Comparison of ENCODE assay signal across 8 mouse cellular contexts in the genomic region with DNA sequence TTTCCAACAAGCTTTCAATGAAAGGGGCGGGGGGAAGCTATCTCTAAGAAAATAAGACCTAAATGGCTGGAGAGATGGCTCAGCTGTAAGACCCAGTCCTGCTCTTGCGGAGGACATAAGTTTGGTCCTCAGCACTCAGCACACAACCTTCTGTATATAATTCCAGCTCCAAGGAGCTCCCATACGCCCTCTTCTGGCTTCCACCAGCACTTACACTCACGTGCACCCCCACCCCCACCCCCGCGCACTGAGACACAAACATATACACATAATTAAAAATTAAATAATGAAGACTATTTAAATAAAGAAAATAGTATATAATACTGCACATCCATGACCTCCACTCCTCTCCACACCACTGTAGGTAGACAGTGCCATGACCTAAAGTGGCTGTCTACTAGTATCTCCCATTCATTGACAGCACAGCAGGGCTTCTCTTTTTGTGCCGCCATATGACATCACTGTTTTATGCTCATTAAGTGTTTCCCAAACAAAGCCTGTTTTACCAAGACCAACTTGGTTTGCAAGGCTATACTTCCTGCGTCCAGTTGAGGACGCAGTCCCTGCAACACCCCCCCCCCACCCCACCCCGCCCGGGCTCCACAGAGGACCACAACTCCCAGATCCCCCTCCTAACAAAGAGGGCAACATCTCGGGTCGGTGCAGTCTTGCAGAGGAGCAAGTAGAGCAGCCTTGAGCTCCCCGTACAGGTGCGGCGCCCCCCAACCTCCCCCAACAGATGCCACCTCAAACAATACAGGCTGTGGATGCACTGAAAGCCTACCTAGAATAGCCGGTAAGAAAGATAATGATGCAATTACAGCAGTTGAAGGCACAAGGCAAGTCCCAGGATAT. TPM values are rescaled to one million over a fixed set of nuclear protein-coding genes. Genes with fewer than 3 reads are reported as not detected.
DNase-seq lines count a peak whose midpoint lies in the region; ATAC-seq and TF ChIP-seq lines count a peak whose summit lies in the region.

No protein-coding gene starts in this region.

- H3K36me3 ChIP-seq in embryonic facial prominence, embryonic 11.5 days (replicated peaks; ENCODE audit: control insufficient read depth, insufficient read depth, low read depth, low read length) = no peaks in the 10 kb centered on the region
- peaks cover 4% of the 10 kb centered on the region; the same call in 1 of the 2 replicates for H3K36me3 ChIP-seq in limb, embryonic 10.5 days
- H3K36me3 ChIP-seq in neural tube, embryonic 14.5 days (ENCODE audit: control insufficient read depth, insufficient read depth, low read length) = no peaks in the 10 kb centered on the region

- TF ChIP-seq CTCF in left cerebral cortex, adult 2 months (IDR thresholded peaks at IDR 0.05) = peak; percentile 29

- H3K27me3 ChIP-seq in embryonic facial prominence, embryonic 11.5 days (ENCODE audit: control insufficient read depth, insufficient read depth, low read length) = no peaks in the 10 kb centered on the region
- no peaks in the 10 kb centered on the region for H3K27me3 ChIP-seq in limb, embryonic 10.5 days (ENCODE audit: low read depth, poor library complexity, severe bottlenecking)
- no peaks in the 10 kb centered on the region for H3K27me3 ChIP-seq in neural tube, embryonic 14.5 days (ENCODE audit: control insufficient read depth, insufficient read depth, low read length)

- H3K27ac ChIP-seq in left cerebral cortex, adult 2 months = peak overlapping the region; percentile 38
- no peak overlapping the region for H3K27ac ChIP-seq in embryonic facial prominence, embryonic 11.5 days (replicated peaks; ENCODE audit: low read depth, low read length)
- peak overlapping the region; percentile 51 for H3K27ac ChIP-seq in limb, embryonic 10.5 days
- peak overlapping the region; percentile 92 for H3K27ac ChIP-seq in neural tube, embryonic 14.5 days (ENCODE audit: low read depth, low read length)

- peak overlapping the region; percentile 50 for H3K4me2 ChIP-seq in embryonic facial prominence, embryonic 11.5 days (ENCODE audit: low read depth, low read length)
- peak overlapping the region; percentile 57 for H3K4me2 ChIP-seq in neural tube, embryonic 14.5 days (ENCODE audit: low read depth, low read length)

- H3K4me3 ChIP-seq in left cerebral cortex, adult 2 months = peak overlapping the region; percentile 53
- H3K4me3 ChIP-seq in embryonic facial prominence, embryonic 11.5 days (ENCODE audit: low read depth, low read length) = peak overlapping the region; percentile 51
- H3K4me3 ChIP-seq in limb, embryonic 10.5 days = peak overlapping the region; percentile 60
- H3K4me3 ChIP-seq in neural tube, embryonic 14.5 days (ENCODE audit: low read depth, low read length) = peak overlapping the region; percentile 52

- H3K9me3 ChIP-seq in embryonic facial prominence, embryonic 11.5 days (replicated peaks; ENCODE audit: control insufficient read depth, low read length) = no peaks in the 10 kb centered on the region
- H3K9me3 ChIP-seq in limb, embryonic 10.5 days (replicated peaks) = no peaks in the 10 kb centered on the region
- no peaks in the 10 kb centered on the region for H3K9me3 ChIP-seq in neural tube, embryonic 14.5 days (ENCODE audit: control insufficient read depth, low read length)

- intact Hi-C loops in left cerebral cortex, adult 2 months (cut with DNase I) = loop anchor here (10.0 kb wide), 1 partner anchor 705 kb away; no protein-coding TSS in a partner anchor
- intact Hi-C loops in left cerebral cortex, postnatal 10 days (cut with DNase I) = loop anchor here (10.0 kb wide), 1 partner anchor 295 kb away; no protein-coding TSS in a partner anchor

- ATAC-seq in embryonic facial prominence, embryonic 11.5 days (replicated peaks; ENCODE audit: insufficient number of reproducible peaks, low FRiP score, low TSS enrichment, low read depth) = peak; percentile 83
- peak; percentile 88 for ATAC-seq in neural tube, embryonic 14.5 days (ENCODE audit: low read depth)

- peak overlapping the region; percentile 48 for H3K9ac ChIP-seq in embryonic facial prominence, embryonic 11.5 days (replicated peaks; ENCODE audit: low read length)
- H3K9ac ChIP-seq in neural tube, embryonic 14.5 days (replicated peaks; ENCODE audit: low read depth, low read length) = peak overlapping the region; percentile 62

- no peaks in the 10 kb centered on the region for H3K4me1 ChIP-seq in embryonic facial prominence, embryonic 11.5 days (ENCODE audit: control insufficient read depth, insufficient read depth, low read length)
- peaks cover 7% of the 10 kb centered on the region for H3K4me1 ChIP-seq in limb, embryonic 10.5 days
- H3K4me1 ChIP-seq in neural tube, embryonic 14.5 days (ENCODE audit: control insufficient read depth, insufficient read depth, low read length) = peaks cover 7% of the 10 kb centered on the region; the same call in 1 of the 2 replicates

- no peak for DNase-seq in left cerebral cortex, adult 2 months (ENCODE audit: extremely low spot score in 1 of 2, low spot score in 2 of 2)
- no peak for DNase-seq in left cerebral cortex, postnatal 10 days (ENCODE audit: extremely low spot score in 1 of 2, low spot score in 2 of 2)
- no peak for DNase-seq in embryonic facial prominence, embryonic 11.5 days (ENCODE audit: low spot score)
- DNase-seq in limb, embryonic 10.5 days (ENCODE audit: low spot score) = no peak
- no peak for DNase-seq in urinary bladder, postnatal 4 days (ENCODE audit: low spot score in 2 of 2)
- DNase-seq in cerebellum, adult 9-11 months = no peak
- DNase-seq in left cerebral cortex, adult 11 months (ENCODE audit: low spot score) = no peak

- 25% methylated on average over 17 of the region's 17 CpGs for WGBS in embryonic facial prominence, embryonic 11.5 days
- 28% methylated on average over 17 of the region's 17 CpGs for WGBS in limb, embryonic 10.5 days
- 22% methylated on average over 17 of the region's 17 CpGs for WGBS in neural tube, embryonic 14.5 days

RNA-seq across cellular contexts. Expression of gene Ttll1, which starts 0.5 kb away (rescaled TPM):
- total RNA-seq in left cerebral cortex, adult 2 months (2021) = 10 to 100 TPM; 45.5 to 54.9 TPM
- 10 to 100 TPM; 57.7 to 61.2 TPM for total RNA-seq in left cerebral cortex, postnatal 10 days (2021)
- 18.1 and 19.8 TPM in 2 replicates for polyA plus RNA-seq in embryonic facial prominence, embryonic 11.5 days (2014; fragmentation: Nextera tagmentation; extraction: Ambion mirVana)
- 22.0 and 25.8 TPM in 2 replicates for polyA plus RNA-seq in limb, embryonic 10.5 days (2016; fragmentation: Nextera tagmentation; extraction: Ambion mirVana)
- 90.0 and 90.4 TPM in 2 replicates for polyA plus RNA-seq in neural tube, embryonic 14.5 days (2014; fragmentation: Nextera tagmentation; extraction: Ambion mirVana)

RNA-seq across cellular contexts. Expression of gene Bik, which starts 16.5 kb away (rescaled TPM):
- total RNA-seq in left cerebral cortex, adult 2 months (2021) = under 1 TPM in 1 of 2 experiments, not detected in 1; 0.70 TPM
- not detected for total RNA-seq in left cerebral cortex, postnatal 10 days (2021)
- polyA plus RNA-seq in embryonic facial prominence, embryonic 11.5 days (2014; fragmentation: Nextera tagmentation; extraction: Ambion mirVana) = 2.7 and 3.0 TPM in 2 replicates
- 1.7 and 2.6 TPM in 2 replicates for polyA plus RNA-seq in limb, embryonic 10.5 days (2016; fragmentation: Nextera tagmentation; extraction: Ambion mirVana)
- polyA plus RNA-seq in neural tube, embryonic 14.5 days (2014; fragmentation: Nextera tagmentation; extraction: Ambion mirVana) = 0.52 and 0.73 TPM in 2 replicates

RNA-seq across cellular contexts. Expression of gene Pacsin2, which starts 45.8 kb away (rescaled TPM):
- total RNA-seq in left cerebral cortex, adult 2 months (2021) = 100 to 1,000 TPM in 1 of 2 experiments, 10 to 100 TPM in 1; 97.4 to 102 TPM
- 10 to 100 TPM; 47.5 to 48.6 TPM for total RNA-seq in left cerebral cortex, postnatal 10 days (2021)
- polyA plus RNA-seq in embryonic facial prominence, embryonic 11.5 days (2014; fragmentation: Nextera tagmentation; extraction: Ambion mirVana) = 41.7 and 41.9 TPM in 2 replicates
- polyA plus RNA-seq in limb, embryonic 10.5 days (2016; fragmentation: Nextera tagmentation; extraction: Ambion mirVana) = 56.9 and 61.0 TPM in 2 replicates
- polyA plus RNA-seq in neural tube, embryonic 14.5 days (2014; fragmentation: Nextera tagmentation; extraction: Ambion mirVana) = 17.4 and 20.7 TPM in 2 replicates

RNA-seq across cellular contexts. Expression of gene Tspo, which starts 53.2 kb away (rescaled TPM):
- 1 to 10 TPM; 5.6 to 7.9 TPM for total RNA-seq in left cerebral cortex, adult 2 months (2021)
- 1 to 10 TPM; 2.6 to 2.9 TPM for total RNA-seq in left cerebral cortex, postnatal 10 days (2021)
- polyA plus RNA-seq in embryonic facial prominence, embryonic 11.5 days (2014; fragmentation: Nextera tagmentation; extraction: Ambion mirVana) = 24.7 and 32.5 TPM in 2 replicates
- 56.8 and 60.5 TPM in 2 replicates for polyA plus RNA-seq in limb, embryonic 10.5 days (2016; fragmentation: Nextera tagmentation; extraction: Ambion mirVana)
- 4.7 and 7.7 TPM in 2 replicates for polyA plus RNA-seq in neural tube, embryonic 14.5 days (2014; fragmentation: Nextera tagmentation; extraction: Ambion mirVana)

RNA-seq across cellular contexts. Expression of gene Mcat, which starts 53.4 kb away (rescaled TPM):
- 10 to 100 TPM; 19.0 to 26.9 TPM for total RNA-seq in left cerebral cortex, adult 2 months (2021)
- 10 to 100 TPM; 33.8 to 38.3 TPM for total RNA-seq in left cerebral cortex, postnatal 10 days (2021)
- polyA plus RNA-seq in embryonic facial prominence, embryonic 11.5 days (2014; fragmentation: Nextera tagmentation; extraction: Ambion mirVana) = 40.3 and 42.5 TPM in 2 replicates
- polyA plus RNA-seq in limb, embryonic 10.5 days (2016; fragmentation: Nextera tagmentation; extraction: Ambion mirVana) = 50.8 and 54.1 TPM in 2 replicates
- 31.8 and 36.6 TPM in 2 replicates for polyA plus RNA-seq in neural tube, embryonic 14.5 days (2014; fragmentation: Nextera tagmentation; extraction: Ambion mirVana)
